Mouse (Mus musculus): ENCODE data around the gene Cbr2.
"Not testable (repeated sequence)": the region's sequence is repeated elsewhere in the genome, so short reads cannot be mapped to it uniquely, and the experiment has no call there.

Cbr2 gene

GRCm38 (mm10) chr11:120731858-120732680 lies at the start of gene Cbr2:
Cbr2 (minus strand) TSS chr11:120732114.
- DNase-seq = no peak

GRCm38 (mm10) chr11:120781361-120781760 lies 49.4 kb upstream of the Cbr2 start:
- not testable (repeated sequence) for DNase-seq

GRCm38 (mm10) chr11:120779876-120780275 lies 48.0 kb upstream of the Cbr2 start:
- no peak for DNase-seq

- peak; percentile 19 for DNase-seq
Observed at GRCm38 (mm10) chr11:120777123-120777522, 45.2 kb upstream of the Cbr2 start.

DNA sequence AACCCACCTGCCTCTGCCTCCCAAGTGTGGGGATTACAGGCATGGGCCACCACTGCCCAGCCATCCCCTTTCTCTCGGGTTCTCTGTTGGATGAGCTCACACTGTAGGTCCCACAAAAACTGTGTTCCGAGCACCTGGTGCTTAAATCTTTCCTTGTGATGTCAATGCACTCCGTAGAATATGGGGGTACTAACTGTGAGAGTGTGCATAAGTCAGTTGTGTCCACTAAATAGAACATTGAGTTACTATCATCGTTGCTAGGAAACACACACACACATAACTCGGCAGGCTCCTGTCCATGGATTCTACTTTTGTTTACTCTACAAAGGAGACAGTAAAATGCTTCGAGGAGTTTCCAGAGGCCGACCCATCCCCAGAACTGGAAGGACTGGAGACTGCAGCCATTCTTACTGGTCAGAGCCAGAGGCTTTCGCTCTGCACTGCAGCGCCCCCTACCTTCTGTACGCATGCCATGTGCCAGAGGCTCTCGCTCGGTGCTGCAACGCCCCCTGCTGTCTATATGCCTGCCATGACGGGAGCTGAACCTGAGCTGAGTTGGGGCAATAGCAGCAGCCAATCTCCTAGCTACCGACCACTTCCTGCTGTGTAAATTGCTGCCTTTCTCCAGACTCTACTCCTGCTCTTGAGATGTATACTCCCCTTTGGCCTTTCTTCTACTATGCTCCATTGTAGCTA lies 44.0 kb upstream of the Cbr2 start:
- peak; percentile 89 for DNase-seq

DNA sequence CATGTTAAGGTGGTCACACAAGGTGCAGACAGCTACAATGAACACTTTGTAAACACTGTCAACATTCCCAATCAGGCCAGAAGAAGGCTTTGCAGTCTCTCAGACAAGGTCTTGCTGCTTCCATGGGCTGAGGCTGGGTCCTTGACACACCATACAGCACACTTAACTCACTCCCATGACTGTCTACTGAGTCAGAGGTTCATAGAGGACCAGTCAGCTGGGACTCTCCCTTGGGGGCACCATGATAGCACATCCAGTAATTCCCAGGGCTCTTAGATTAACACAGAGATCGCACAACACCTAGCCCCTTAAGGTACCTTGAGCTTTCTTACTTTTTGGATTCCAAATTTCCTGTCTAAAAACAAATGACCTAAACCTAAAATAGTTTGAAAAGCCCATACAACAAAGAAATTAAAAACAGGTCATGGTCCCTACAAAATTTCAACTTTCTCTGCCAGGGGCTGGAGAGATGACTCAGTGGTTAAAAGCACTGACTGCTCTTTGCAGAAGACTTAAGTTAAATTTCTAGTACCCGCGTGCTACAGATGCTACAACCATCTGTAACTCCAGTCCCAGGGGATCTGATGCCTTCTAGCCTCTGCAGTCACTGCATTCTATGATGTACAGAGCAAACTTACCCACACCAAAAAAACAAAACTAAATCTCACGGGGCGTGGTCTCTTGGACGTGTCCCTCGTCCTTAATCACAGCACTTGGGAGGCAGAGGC lies 41.7 kb upstream of the Cbr2 start:
- no peak for DNase-seq

DNA sequence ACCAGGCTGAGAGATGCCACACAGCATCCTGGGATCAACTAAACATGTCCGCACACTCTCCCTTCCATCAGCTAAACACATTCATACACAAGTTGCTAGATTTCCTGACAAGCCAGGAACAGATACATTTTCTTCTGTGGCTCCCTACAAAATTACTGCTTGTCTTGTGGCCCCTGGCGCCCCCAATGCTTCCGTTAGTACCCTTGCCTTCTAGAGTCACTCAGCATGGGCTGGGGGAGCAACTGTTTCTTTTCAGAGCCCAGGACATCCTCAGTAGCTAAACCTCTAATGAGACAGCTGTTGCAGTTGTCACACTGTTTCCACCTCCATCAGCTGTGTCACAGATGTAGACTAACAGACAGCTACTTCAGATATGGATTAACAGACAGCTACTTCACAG lies 40.8 kb upstream of the Cbr2 start:
- DNase-seq = no peak

GRCm38 (mm10) chr11:120768206-120768605 lies 36.3 kb upstream of the Cbr2 start:
- no peak for DNase-seq

- DNase-seq = not testable (repeated sequence)
Observed at GRCm38 (mm10) chr11:120767023-120767422, 35.1 kb upstream of the Cbr2 start.

GRCm38 (mm10) chr11:120763121-120763999 lies 31.4 kb upstream of the Cbr2 start:
- peak; percentile 20 for DNase-seq

- not testable (repeated sequence) for DNase-seq
Observed at GRCm38 (mm10) chr11:120762672-120763041, 30.7 kb upstream of the Cbr2 start, which contains the start of gene Hmga1b. Hmga1b (plus strand) TSS chr11:120762794.

DNA sequence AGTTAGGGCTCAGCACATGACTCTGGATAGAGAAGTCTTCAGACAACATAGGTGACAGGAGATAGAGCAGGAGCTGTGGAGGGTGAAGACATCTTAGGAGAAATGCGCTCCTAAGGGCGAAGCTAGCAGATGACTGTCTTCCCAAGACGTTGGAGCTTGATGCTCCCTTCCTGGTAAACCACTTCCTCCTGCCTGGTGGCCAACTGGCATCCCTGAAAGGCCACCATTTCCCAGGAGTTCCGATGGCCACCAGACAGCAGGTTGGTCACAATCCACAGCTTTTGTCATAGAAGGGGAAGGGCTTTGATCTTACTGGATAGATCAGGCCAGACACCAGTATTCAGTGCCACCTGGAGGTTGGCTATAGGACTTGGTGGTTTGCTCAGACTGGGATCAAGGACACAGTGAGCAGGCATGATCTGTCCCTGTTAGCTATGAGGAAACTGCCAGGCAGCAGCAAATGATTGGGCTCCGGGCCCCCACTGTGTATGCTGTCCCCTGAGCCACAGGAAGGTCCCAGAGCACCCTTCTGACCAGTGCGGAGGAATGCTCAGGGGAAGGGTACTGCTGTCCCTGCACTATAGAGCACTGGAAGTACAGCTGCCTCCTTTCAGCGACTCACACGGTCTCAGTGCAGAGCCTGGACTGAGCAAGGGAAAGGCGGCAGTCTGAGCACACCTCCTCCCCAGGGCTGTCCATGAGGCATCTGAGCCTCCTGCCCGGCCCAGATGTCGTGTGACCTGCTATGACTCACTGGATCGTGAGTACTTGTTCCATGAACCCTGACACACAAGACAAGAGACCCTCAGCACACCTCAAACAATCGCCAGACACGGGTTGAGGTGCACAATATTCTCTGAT lies 30.1 kb upstream of the Cbr2 start:
- no peak for DNase-seq

GRCm38 (mm10) chr11:120760236-120760635 lies 28.3 kb upstream of the Cbr2 start:
- DNase-seq = no peak

DNA sequence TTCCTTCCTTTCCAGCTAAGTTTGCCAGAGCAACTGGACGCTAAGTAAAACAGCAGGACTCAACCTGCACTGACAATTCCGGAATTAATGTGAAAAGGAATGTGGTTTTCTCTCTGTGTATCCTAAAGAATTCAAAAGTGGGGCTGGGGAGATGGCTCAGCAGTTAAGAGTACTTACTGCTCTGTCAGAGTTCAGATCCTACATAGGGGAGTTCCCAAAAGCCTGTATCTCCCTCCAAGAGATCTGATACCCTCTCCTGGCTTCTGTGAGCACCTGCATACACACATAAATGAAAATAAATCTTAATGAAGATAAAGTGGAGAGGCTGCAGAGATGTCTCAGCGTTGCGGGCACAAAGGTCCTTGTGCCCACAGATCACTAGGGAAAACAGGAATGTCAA lies 19.7 kb upstream of the Cbr2 start:
- DNase-seq = no peak

DNA sequence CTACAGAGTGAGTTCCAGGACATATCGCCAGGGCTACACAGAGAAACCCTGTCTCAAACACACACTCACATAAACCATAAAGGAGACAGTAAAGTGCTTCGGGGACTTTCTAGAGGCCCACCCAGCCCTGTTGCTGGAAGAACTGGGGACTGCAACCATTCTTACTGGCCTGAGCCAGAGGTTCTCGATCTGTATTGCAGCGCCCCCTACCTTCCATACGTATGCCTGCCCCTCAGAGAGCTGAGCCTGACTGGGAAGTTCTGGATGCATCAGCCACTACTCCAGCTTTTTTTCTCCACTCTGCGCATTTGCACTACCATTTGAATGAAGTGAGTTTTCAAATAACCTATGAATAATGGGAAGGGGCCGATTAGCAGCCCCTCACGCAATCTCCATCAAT lies 17.5 kb upstream of the Cbr2 start:
- DNase-seq = no peak

GRCm38 (mm10) chr11:120747974-120748373 lies 16.1 kb upstream of the Cbr2 start:
- DNase-seq = no peak

DNA sequence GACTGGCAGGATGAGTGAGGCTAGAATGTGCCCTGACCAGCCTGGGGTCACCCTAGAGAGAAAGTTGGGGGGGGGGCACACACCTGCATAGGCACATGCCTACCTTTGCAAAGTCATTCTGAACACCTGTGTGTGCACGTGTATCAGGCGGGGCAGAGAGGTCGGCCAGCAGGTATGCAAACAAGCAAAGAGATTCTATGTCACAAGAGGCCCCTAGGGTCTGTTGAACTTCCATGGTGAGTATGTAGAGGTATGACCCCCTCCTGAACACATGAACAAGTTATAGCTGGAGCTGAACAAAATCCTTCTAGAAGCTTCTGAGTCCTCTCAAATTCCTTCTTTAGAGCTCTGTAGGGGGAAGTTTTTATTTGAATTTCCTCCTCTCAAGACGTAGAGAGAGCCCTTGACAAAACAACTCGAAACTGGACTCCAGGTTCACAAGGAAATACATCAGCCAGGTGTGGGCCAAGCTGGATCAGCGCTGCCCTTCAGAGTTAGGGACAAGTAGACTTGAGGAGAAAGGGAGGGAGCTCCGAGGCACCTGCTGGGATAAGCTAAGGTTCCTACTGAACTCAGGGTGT lies 12.3 kb upstream of the Cbr2 start:
- DNase-seq = no peak

- DNase-seq = no peak
Observed at GRCm38 (mm10) chr11:120740981-120741380, 9.1 kb upstream of the Cbr2 start.

DNA sequence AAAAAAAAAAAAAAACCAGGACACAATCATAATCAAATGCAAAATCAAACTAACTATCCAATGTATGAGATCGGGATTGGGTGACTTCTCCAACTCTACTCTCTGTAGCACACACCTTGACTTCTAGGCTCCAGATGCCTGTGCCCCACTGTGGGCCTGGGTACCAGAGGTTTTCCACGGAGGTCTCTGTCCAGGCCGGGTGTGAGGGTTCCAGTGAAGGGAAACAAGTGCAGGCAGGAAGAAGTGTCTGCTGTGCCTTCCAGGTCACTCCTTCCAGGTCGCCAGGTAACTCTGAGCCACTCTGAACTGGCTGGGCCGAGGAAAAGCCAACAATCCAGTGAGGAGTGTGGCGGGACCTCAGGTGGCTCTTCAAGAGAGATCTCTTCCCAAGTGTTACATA lies 4.5 kb upstream of the Cbr2 start:
- no peak for DNase-seq

- no peak for DNase-seq
Observed at GRCm38 (mm10) chr11:120733521-120733920, 1.6 kb upstream of the Cbr2 start.

DNA sequence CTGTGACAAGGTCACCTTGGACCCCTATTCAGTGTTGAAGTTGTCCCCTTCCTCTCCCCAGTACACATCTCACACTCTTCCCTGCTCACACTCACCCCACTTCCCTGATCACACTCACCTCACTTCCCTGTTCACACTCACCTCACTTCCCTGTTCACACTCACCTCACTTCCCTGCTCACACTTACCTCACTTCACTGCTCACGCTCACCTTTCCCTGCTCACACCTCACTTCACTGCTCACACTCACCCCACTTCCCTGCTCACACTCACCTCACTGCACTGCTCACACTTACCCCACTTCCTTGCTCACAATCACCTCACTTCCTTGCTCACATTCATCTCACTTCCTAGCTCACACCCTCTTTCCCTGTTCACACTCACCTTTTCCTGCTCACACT lies 519 bp downstream of the Cbr2 start:
- DNase-seq = no peak

Measured in cerebellum, adult 11-12 months (tissue).